Mouse (Mus musculus): ENCODE measurements around the gene 6430550D23Rik. TPM values are rescaled to one million over a fixed set of nuclear protein-coding genes. Genes with fewer than 3 reads are reported as not detected.

6430550D23Rik gene
- polyA plus RNA-seq, 1 experiment from 2014 or later: 2.2 TPM

GRCm38 (mm10) chr2:156018106-156018505, 10.3 kb upstream of the 6430550D23Rik start:
- H3K4me2 ChIP-seq (replicated peaks; ENCODE audit: low read depth, low read length): no peak overlapping the region
- ATAC-seq (ENCODE audit: insufficient number of reproducible peaks, insufficient read depth, low FRiP score, low read depth): no peak
- H3K9ac ChIP-seq (replicated peaks; ENCODE audit: low read depth, low read length): no peak overlapping the region
- H3K9me3 ChIP-seq (ENCODE audit: control insufficient read depth, low read depth, low read length): no peaks in the 10 kb centered on the region
- no peaks in the 10 kb centered on the region for H3K27me3 ChIP-seq (ENCODE audit: control insufficient read depth, insufficient read depth, low read length)
- no peak overlapping the region for H3K27ac ChIP-seq (ENCODE audit: low read length)
- H3K4me1 ChIP-seq (ENCODE audit: control insufficient read depth, insufficient read depth, low read length): no peaks in the 10 kb centered on the region
- no peak overlapping the region for H3K4me3 ChIP-seq (ENCODE audit: low read depth, low read length)
- 92% methylated on average over 3 of the region's 3 CpGs for WGBS
- H3K36me3 ChIP-seq (ENCODE audit: control insufficient read depth, insufficient read depth, low read length): peaks cover 56% of the 10 kb centered on the region

- Histone ChIP-seq H3K27ac (ENCODE audit: low read length) (no peak overlapping the region), H3K36me3 (ENCODE audit: control insufficient read depth, insufficient read depth, low read length) (peaks cover 2% of the 10 kb centered on the region)
These were observed 2.4 kb downstream of the 6430550D23Rik start for GRCm38 (mm10) chr2:156005393-156005792.

DNA sequence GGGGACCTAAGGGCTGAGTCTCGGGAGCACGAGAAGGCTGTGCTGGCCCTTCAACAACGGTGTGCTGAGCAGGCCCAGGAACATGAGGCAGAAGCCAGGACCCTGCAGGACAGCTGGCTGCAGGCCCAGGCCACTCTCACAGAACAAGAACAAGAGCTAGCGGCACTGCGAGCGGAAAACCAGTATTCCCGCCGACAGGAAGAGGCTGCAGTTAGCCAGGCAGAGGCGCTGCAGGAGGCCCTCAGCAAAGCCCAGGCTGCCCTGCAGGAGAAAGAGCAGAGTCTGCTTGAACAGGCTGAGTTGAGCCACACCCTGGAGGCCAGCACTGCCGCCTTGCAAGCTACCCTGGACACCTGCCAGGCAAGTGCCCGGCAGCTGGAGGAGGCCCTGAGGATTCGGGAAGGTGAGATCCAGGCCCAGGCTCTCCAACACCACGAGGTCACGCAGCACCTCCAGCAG, 15.9 kb downstream of the 6430550D23Rik start:
- Histone ChIP-seq H3K36me3 (ENCODE audit: control insufficient read depth, insufficient read depth, low read length) (peaks cover 89% of the 10 kb centered on the region), H3K4me3 (ENCODE audit: low read depth, low read length) (no peak overlapping the region), H3K4me2 (replicated peaks; ENCODE audit: low read depth, low read length) (no peak overlapping the region), H3K27me3 (ENCODE audit: control insufficient read depth, insufficient read depth, low read length) (no peaks in the 10 kb centered on the region), H3K9me3 (ENCODE audit: control insufficient read depth, low read depth, low read length) (no peaks in the 10 kb centered on the region), H3K27ac (ENCODE audit: low read length) (no peak overlapping the region), H3K4me1 (ENCODE audit: control insufficient read depth, insufficient read depth, low read length) (no peaks in the 10 kb centered on the region), H3K9ac (replicated peaks; ENCODE audit: low read depth, low read length) (no peak overlapping the region)
- ATAC-seq (ENCODE audit: insufficient number of reproducible peaks, insufficient read depth, low FRiP score, low read depth): no peak
- 82% methylated on average over 14 of the region's 14 CpGs for WGBS

More at GRCm38 (mm10) chr2:156005393-156005792, 2.4 kb downstream of the 6430550D23Rik start:
- ATAC-seq (ENCODE audit: insufficient number of reproducible peaks, insufficient read depth, low FRiP score, low read depth): no peak
- WGBS: 88% methylated on average over 4 of the region's 4 CpGs
- no peak overlapping the region for H3K4me2 ChIP-seq (replicated peaks; ENCODE audit: low read depth, low read length)
- H3K4me1 ChIP-seq (ENCODE audit: control insufficient read depth, insufficient read depth, low read length): peaks cover 6% of the 10 kb centered on the region
- no peaks in the 10 kb centered on the region for H3K27me3 ChIP-seq (ENCODE audit: control insufficient read depth, insufficient read depth, low read length)
- no peak overlapping the region for H3K9ac ChIP-seq (replicated peaks; ENCODE audit: low read depth, low read length)
- H3K4me3 ChIP-seq (ENCODE audit: low read depth, low read length): no peak overlapping the region
- no peaks in the 10 kb centered on the region for H3K9me3 ChIP-seq (ENCODE audit: control insufficient read depth, low read depth, low read length)

DNA sequence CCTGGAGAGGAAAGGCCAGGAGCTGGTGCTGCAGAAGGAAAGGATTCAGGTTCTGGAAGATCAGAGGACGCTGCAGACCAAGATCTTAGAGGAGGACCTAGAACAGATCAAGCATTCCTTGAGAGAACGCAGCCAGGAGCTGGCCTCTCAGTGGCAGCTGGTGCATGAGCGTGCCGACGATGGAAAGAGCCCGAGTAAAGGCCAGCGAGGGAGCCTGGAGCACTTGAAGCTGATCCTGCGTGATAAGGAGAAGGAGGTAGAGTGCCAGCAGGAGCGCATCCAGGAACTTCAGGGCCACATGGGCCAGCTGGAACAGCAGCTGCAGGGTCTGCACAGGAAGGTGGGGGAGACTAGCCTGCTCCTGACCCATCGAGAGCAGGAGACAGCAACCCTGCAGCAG, 16.6 kb downstream of the 6430550D23Rik start:
- Histone ChIP-seq H3K4me1 (ENCODE audit: control insufficient read depth, insufficient read depth, low read length) (no peaks in the 10 kb centered on the region), H3K36me3 (ENCODE audit: control insufficient read depth, insufficient read depth, low read length) (peaks cover 85% of the 10 kb centered on the region), H3K27me3 (ENCODE audit: control insufficient read depth, insufficient read depth, low read length) (no peaks in the 10 kb centered on the region), H3K4me3 (ENCODE audit: low read depth, low read length) (no peak overlapping the region), H3K4me2 (replicated peaks; ENCODE audit: low read depth, low read length) (no peak overlapping the region), H3K9me3 (ENCODE audit: control insufficient read depth, low read depth, low read length) (no peaks in the 10 kb centered on the region), H3K9ac (replicated peaks; ENCODE audit: low read depth, low read length) (no peak overlapping the region), H3K27ac (ENCODE audit: low read length) (no peak overlapping the region)
- 89% methylated on average over 10 of the region's 10 CpGs for WGBS
- ATAC-seq (ENCODE audit: insufficient number of reproducible peaks, insufficient read depth, low FRiP score, low read depth): no peak

- Histone ChIP-seq H3K4me1 (ENCODE audit: control insufficient read depth, insufficient read depth, low read length) (no peaks in the 10 kb centered on the region), H3K4me3 (ENCODE audit: low read depth, low read length) (no peak overlapping the region), H3K9me3 (ENCODE audit: control insufficient read depth, low read depth, low read length) (no peaks in the 10 kb centered on the region), H3K36me3 (ENCODE audit: control insufficient read depth, insufficient read depth, low read length) (peaks cover 87% of the 10 kb centered on the region), H3K27me3 (ENCODE audit: control insufficient read depth, insufficient read depth, low read length) (no peaks in the 10 kb centered on the region), H3K9ac (replicated peaks; ENCODE audit: low read depth, low read length) (no peak overlapping the region), H3K27ac (ENCODE audit: low read length) (no peak overlapping the region), H3K4me2 (replicated peaks; ENCODE audit: low read depth, low read length) (no peak overlapping the region)
- ATAC-seq (ENCODE audit: insufficient number of reproducible peaks, insufficient read depth, low FRiP score, low read depth): peak; percentile 39; the same call in 1 of the 2 replicates
- WGBS: 72% methylated on average over 4 of the region's 4 CpGs
These were observed 18.7 kb downstream of the 6430550D23Rik start for GRCm38 (mm10) chr2:155989085-155989484.

DNA sequence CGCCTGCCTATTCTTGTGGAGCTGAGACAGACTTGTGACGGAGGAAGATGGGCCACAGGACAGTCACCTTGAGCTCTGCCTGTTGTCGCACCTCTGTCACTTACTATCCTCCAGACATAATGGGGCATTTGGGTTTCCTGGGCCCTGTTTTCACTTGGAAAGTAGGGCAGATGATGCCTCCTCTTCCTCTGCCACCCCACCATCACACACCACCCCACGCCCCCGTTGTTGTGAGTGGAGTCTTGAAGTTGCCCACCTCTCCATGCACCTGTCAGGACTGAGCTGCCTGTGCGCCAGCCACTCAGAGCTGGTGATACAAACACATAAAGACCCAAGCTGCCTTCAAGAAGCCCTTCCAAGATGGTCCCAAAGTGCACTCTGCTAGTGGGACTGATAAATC, 20.6 kb downstream of the 6430550D23Rik start:
- no peaks in the 10 kb centered on the region for H3K27me3 ChIP-seq (ENCODE audit: control insufficient read depth, insufficient read depth, low read length)
- no peaks in the 10 kb centered on the region for H3K9me3 ChIP-seq (ENCODE audit: control insufficient read depth, low read depth, low read length)
- H3K4me3 ChIP-seq (ENCODE audit: low read depth, low read length): no peak overlapping the region
- 95% methylated on average over 6 of the region's 6 CpGs for WGBS
- H3K9ac ChIP-seq (replicated peaks; ENCODE audit: low read depth, low read length): no peak overlapping the region
- no peak overlapping the region for H3K4me2 ChIP-seq (replicated peaks; ENCODE audit: low read depth, low read length)
- peaks cover 88% of the 10 kb centered on the region for H3K36me3 ChIP-seq (ENCODE audit: control insufficient read depth, insufficient read depth, low read length)
- H3K27ac ChIP-seq (ENCODE audit: low read length): no peak overlapping the region
- no peaks in the 10 kb centered on the region for H3K4me1 ChIP-seq (ENCODE audit: control insufficient read depth, insufficient read depth, low read length)
- ATAC-seq (ENCODE audit: insufficient number of reproducible peaks, insufficient read depth, low FRiP score, low read depth): no peak

- Histone ChIP-seq H3K9me3 (ENCODE audit: control insufficient read depth, low read depth, low read length) (no peaks in the 10 kb centered on the region), H3K36me3 (ENCODE audit: control insufficient read depth, insufficient read depth, low read length) (peaks cover 88% of the 10 kb centered on the region), H3K9ac (replicated peaks; ENCODE audit: low read depth, low read length) (no peak overlapping the region), H3K4me3 (ENCODE audit: low read depth, low read length) (no peak overlapping the region), H3K4me2 (replicated peaks; ENCODE audit: low read depth, low read length) (no peak overlapping the region), H3K27me3 (ENCODE audit: control insufficient read depth, insufficient read depth, low read length) (no peaks in the 10 kb centered on the region), H3K27ac (ENCODE audit: low read length) (no peak overlapping the region), H3K4me1 (ENCODE audit: control insufficient read depth, insufficient read depth, low read length) (no peaks in the 10 kb centered on the region)
- ATAC-seq (ENCODE audit: insufficient number of reproducible peaks, insufficient read depth, low FRiP score, low read depth): no peak
- 92% methylated on average over 7 of the region's 7 CpGs for WGBS
These were observed 22.0 kb downstream of the 6430550D23Rik start for GRCm38 (mm10) chr2:155985776-155986175.

- WGBS: 86% methylated on average over 5 of the region's 5 CpGs
- H3K4me2 ChIP-seq (replicated peaks; ENCODE audit: low read depth, low read length): no peak overlapping the region
- H3K9me3 ChIP-seq (ENCODE audit: control insufficient read depth, low read depth, low read length): no peaks in the 10 kb centered on the region
- no peaks in the 10 kb centered on the region for H3K27me3 ChIP-seq (ENCODE audit: control insufficient read depth, insufficient read depth, low read length)
- H3K36me3 ChIP-seq (ENCODE audit: control insufficient read depth, insufficient read depth, low read length): peaks cover 83% of the 10 kb centered on the region
- no peaks in the 10 kb centered on the region for H3K4me1 ChIP-seq (ENCODE audit: control insufficient read depth, insufficient read depth, low read length)
- no peak for ATAC-seq (ENCODE audit: insufficient number of reproducible peaks, insufficient read depth, low FRiP score, low read depth)
- no peak overlapping the region for H3K4me3 ChIP-seq (ENCODE audit: low read depth, low read length)
- no peak overlapping the region for H3K9ac ChIP-seq (replicated peaks; ENCODE audit: low read depth, low read length)
- no peak overlapping the region for H3K27ac ChIP-seq (ENCODE audit: low read length)
These were observed 28.3 kb downstream of the 6430550D23Rik start for GRCm38 (mm10) chr2:155979328-155979991.
